Mouse (Mus musculus): ENCODE measurements at regions not wholly inside any gene's neighbourhood (a gene's known extent, or its start where the extent isn't known, plus 50 kb on each side); places are given as distances from the start of the nearest gene placed in this dataset.

DNA sequence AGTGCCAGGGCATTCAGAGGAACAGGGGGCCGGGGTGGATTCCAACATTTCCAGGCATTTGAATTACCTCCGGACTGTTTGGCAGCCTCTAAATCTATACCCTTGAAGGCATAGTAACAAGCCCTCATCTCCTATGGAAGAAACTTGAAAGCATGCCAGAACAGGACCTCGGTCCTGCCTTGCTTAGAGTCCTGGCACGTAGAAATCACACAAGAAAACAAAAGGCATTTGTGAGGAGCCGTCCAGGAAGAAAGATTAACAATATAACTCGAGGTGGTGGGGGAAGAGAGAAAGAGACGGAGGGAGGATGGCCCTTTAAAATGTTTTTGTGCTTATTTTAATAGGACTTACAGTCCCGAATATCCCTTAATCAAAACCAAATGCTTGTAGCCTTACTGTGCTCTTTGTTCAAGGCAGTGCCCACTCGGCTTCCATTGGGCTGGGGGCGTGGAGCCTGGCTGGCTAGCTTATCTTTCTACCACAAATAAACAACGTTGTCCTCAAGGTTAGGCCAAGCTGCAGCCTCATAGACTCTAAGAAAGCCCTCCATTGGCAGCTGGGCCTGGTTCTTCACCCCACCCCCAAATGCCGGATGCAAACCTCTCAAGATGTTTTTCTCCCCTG, 505.9 kb downstream of the Tmem38b start:
- 59% methylated on average over 12 of the region's 12 CpGs for WGBS
- Histone ChIP-seq H3K36me3 (ENCODE audit: control insufficient read depth, insufficient read depth, low read length) (no peaks in the 10 kb centered on the region), H3K79me2 (ENCODE audit: control insufficient read depth, insufficient read depth, low read length) (no peaks in the 10 kb centered on the region), H3K4me1 (ENCODE audit: control insufficient read depth, insufficient read depth, low read length) (no peaks in the 10 kb centered on the region), H3K27me3 (ENCODE audit: control insufficient read depth, insufficient read depth, low read length) (no peaks in the 10 kb centered on the region), H3K27ac (replicated peaks; ENCODE audit: insufficient read depth, low read depth, low read length) (no peak overlapping the region), H3K4me3 (ENCODE audit: insufficient read depth, low read depth, low read length) (no peak overlapping the region), H3K9ac (ENCODE audit: low read depth, low read length) (no peak overlapping the region)
- no peak for DNase-seq (ENCODE audit: extremely low read depth, low read depth, low spot score)
- TF ChIP-seq POLR2A (IDR thresholded peaks at IDR 0.05; ENCODE audit: extremely low read depth, insufficient read depth, low read length) (no peak), CTCF (IDR thresholded peaks at IDR 0.05; ENCODE audit: low read depth, low read length) (no peak)

DNA sequence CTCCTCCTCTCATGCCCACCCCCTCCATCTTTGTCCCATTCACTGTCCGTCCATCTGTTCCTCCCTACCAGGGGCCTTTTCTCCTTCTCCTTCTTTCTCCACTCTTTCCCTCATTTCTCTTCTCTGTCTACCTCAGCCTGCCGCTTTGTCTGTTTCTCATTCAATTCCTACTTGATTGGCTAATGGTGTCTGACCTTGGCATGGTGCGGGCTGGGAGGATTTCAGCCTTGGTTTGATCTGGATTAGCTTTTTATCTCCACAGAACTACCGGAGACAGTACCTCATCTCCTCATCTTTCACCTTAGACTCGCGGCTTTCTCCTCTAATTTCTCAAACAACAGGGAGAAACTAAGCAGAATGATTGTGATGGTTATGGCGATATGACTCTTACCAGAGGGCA, 506.4 kb downstream of the Tmem38b start:
- TF ChIP-seq POLR2A (IDR thresholded peaks at IDR 0.05; ENCODE audit: extremely low read depth, insufficient read depth, low read length) (no peak), CTCF (IDR thresholded peaks at IDR 0.05; ENCODE audit: low read depth, low read length) (no peak)
- DNase-seq (ENCODE audit: extremely low read depth, low read depth, low spot score), result no peak

DNA sequence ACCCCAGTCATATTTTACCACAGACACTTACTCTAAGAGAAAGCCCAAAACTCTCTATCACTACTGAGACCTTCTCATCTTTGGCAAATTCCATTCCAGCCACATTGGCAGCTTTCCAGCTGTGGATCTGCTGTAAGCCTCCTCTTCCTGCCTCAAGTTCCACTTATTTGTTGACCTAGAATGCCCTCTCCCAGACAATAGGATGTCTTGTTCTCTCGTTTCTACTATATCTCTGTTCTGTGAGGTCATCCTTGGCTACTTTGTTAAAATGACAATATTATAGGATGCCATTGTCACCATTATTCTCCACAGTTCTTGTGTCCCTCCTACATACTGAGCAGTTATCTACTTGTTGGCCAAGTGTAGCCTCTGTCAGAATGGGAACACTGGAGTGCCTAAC, 512.7 kb downstream of the Tmem38b start:
- TF ChIP-seq POLR2A (IDR thresholded peaks at IDR 0.05; ENCODE audit: extremely low read depth, insufficient read depth, low read length) (no peak), CTCF (IDR thresholded peaks at IDR 0.05; ENCODE audit: low read depth, low read length) (no peak)
- no peak for DNase-seq (ENCODE audit: extremely low read depth, low read depth, low spot score)
- Histone ChIP-seq H3K4me3 (ENCODE audit: insufficient read depth, low read depth, low read length) (no peak overlapping the region), H3K79me2 (ENCODE audit: control insufficient read depth, insufficient read depth, low read length) (no peaks in the 10 kb centered on the region), H3K27me3 (ENCODE audit: control insufficient read depth, insufficient read depth, low read length) (no peaks in the 10 kb centered on the region), H3K9ac (ENCODE audit: low read depth, low read length) (no peak overlapping the region), H3K4me1 (ENCODE audit: control insufficient read depth, insufficient read depth, low read length) (no peaks in the 10 kb centered on the region), H3K27ac (replicated peaks; ENCODE audit: insufficient read depth, low read depth, low read length) (no peak overlapping the region), H3K36me3 (ENCODE audit: control insufficient read depth, insufficient read depth, low read length) (no peaks in the 10 kb centered on the region)
- WGBS, result 36% methylated on average over 1 of the region's 1 CpGs

More for the DNA sequence above, 506.4 kb downstream of the Tmem38b start:
- Histone ChIP-seq H3K27me3 (ENCODE audit: control insufficient read depth, insufficient read depth, low read length) (no peaks in the 10 kb centered on the region), H3K4me1 (ENCODE audit: control insufficient read depth, insufficient read depth, low read length) (no peaks in the 10 kb centered on the region), H3K79me2 (ENCODE audit: control insufficient read depth, insufficient read depth, low read length) (no peaks in the 10 kb centered on the region), H3K9ac (ENCODE audit: low read depth, low read length) (no peak overlapping the region), H3K27ac (replicated peaks; ENCODE audit: insufficient read depth, low read depth, low read length) (no peak overlapping the region), H3K4me3 (ENCODE audit: insufficient read depth, low read depth, low read length) (no peak overlapping the region), H3K36me3 (ENCODE audit: control insufficient read depth, insufficient read depth, low read length) (no peaks in the 10 kb centered on the region)
- WGBS, result 85% methylated on average over 7 of the region's 7 CpGs

DNA sequence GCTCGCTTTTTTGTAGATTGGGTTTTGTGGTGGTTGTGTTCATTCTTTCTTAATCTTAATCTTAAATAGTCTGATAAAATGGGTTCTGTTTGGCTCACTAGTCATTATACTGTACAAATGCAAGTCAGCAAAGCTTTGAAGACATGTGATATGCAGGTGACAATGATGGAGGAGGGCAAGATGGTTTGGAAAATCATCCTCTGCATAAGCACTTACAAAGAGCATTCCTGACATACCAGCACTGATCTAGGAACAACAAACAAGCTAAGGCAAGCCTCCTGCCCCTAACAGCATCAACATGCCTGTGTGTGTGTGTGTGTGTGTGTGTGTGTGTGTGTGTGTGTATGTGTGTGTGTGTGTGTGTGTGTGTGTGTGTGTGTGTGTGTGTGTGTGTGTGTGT, 514.3 kb downstream of the Tmem38b start:
- no peak for DNase-seq (ENCODE audit: extremely low read depth, low read depth, low spot score)
- TF ChIP-seq POLR2A (IDR thresholded peaks at IDR 0.05; ENCODE audit: extremely low read depth, insufficient read depth, low read length), result no peak
- TF ChIP-seq CTCF (IDR thresholded peaks at IDR 0.05; ENCODE audit: low read depth, low read length), result no peak
- no peaks in the 10 kb centered on the region for H3K27me3 ChIP-seq (ENCODE audit: control insufficient read depth, insufficient read depth, low read length)
- no peak overlapping the region for H3K4me3 ChIP-seq (ENCODE audit: insufficient read depth, low read depth, low read length)
- H3K4me1 ChIP-seq (ENCODE audit: control insufficient read depth, insufficient read depth, low read length), result no peaks in the 10 kb centered on the region
- no peak overlapping the region for H3K9ac ChIP-seq (ENCODE audit: low read depth, low read length)
- H3K27ac ChIP-seq (replicated peaks; ENCODE audit: insufficient read depth, low read depth, low read length), result no peak overlapping the region
- no peaks in the 10 kb centered on the region for H3K79me2 ChIP-seq (ENCODE audit: control insufficient read depth, insufficient read depth, low read length)
- WGBS, result 96% methylated on average over 1 of the region's 1 CpGs
- no peaks in the 10 kb centered on the region for H3K36me3 ChIP-seq (ENCODE audit: control insufficient read depth, insufficient read depth, low read length)

DNA sequence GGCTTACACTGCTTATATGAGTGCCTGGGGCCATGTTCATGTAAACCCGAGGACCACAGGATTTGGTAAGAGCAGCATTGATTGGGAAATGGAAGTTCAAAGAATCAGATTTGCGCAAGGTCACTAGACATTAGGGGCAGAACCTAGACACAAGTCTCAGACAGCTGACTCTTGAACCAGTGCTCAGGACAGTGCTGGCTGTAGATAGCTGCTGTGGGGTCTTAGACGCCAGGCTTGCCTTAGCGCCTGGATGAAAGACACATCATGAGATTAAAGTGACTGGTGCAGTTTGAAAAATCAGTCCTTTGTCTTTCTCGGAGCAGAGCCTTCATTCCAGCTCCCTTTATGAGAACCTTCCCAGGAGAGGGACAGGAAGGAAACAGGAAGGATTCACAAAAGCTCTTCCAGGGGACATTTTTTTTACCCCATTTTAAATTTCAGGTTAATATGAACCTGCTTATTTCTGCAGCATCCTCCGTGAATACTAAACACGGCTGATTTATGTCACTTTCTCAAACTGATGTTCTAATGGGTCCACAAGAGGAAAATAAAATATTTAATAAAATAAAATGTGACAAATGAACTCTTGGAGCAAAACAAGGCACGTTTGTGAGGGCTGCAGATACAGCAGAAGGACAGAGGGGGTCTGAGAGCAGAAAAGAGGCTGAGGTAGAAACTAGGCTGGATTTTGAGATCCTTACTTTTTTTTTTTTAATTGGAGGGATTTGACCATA, 528.0 kb downstream of the Tmem38b start:
- no peaks in the 10 kb centered on the region for H3K36me3 ChIP-seq (ENCODE audit: control insufficient read depth, insufficient read depth, low read length)
- no peaks in the 10 kb centered on the region for H3K79me2 ChIP-seq (ENCODE audit: control insufficient read depth, insufficient read depth, low read length)
- no peak overlapping the region for H3K27ac ChIP-seq (replicated peaks; ENCODE audit: insufficient read depth, low read depth, low read length)
- TF ChIP-seq POLR2A (IDR thresholded peaks at IDR 0.05; ENCODE audit: extremely low read depth, insufficient read depth, low read length) (no peak), CTCF (IDR thresholded peaks at IDR 0.05; ENCODE audit: low read depth, low read length) (no peak)
- H3K9ac ChIP-seq (ENCODE audit: low read depth, low read length), result no peak overlapping the region
- DNase-seq (ENCODE audit: extremely low read depth, low read depth, low spot score), result no peak
- no peak overlapping the region for H3K4me3 ChIP-seq (ENCODE audit: insufficient read depth, low read depth, low read length)
- WGBS, result 80% methylated on average over 8 of the region's 8 CpGs
- H3K27me3 ChIP-seq (ENCODE audit: control insufficient read depth, insufficient read depth, low read length), result no peaks in the 10 kb centered on the region
- no peaks in the 10 kb centered on the region for H3K4me1 ChIP-seq (ENCODE audit: control insufficient read depth, insufficient read depth, low read length)

DNA sequence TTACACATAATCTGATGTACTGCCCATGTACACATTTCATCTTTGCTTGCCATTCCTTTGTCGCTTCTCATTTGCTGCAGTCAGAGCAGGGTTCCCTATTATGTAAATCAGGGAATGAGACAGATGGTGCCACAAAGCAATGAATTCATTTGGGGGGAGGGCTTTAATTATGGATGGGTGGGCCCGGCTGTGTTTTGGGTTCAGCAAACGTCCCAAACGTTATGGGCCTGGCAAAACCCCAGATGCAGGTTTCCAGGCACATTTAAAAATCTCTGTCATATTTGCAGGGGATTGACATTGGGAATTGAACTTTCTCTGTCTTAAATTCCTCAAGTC, 528.5 kb downstream of the Tmem38b start:
- H3K27ac ChIP-seq (replicated peaks; ENCODE audit: insufficient read depth, low read depth, low read length), result no peak overlapping the region
- no peaks in the 10 kb centered on the region for H3K36me3 ChIP-seq (ENCODE audit: control insufficient read depth, insufficient read depth, low read length)
- no peaks in the 10 kb centered on the region for H3K27me3 ChIP-seq (ENCODE audit: control insufficient read depth, insufficient read depth, low read length)
- DNase-seq (ENCODE audit: extremely low read depth, low read depth, low spot score), result no peak
- no peak overlapping the region for H3K4me3 ChIP-seq (ENCODE audit: insufficient read depth, low read depth, low read length)
- no peaks in the 10 kb centered on the region for H3K79me2 ChIP-seq (ENCODE audit: control insufficient read depth, insufficient read depth, low read length)
- 76% methylated on average over 4 of the region's 4 CpGs for WGBS
- H3K4me1 ChIP-seq (ENCODE audit: control insufficient read depth, insufficient read depth, low read length), result no peaks in the 10 kb centered on the region
- TF ChIP-seq POLR2A (IDR thresholded peaks at IDR 0.05; ENCODE audit: extremely low read depth, insufficient read depth, low read length) (no peak), CTCF (IDR thresholded peaks at IDR 0.05; ENCODE audit: low read depth, low read length) (no peak)
- no peak overlapping the region for H3K9ac ChIP-seq (ENCODE audit: low read depth, low read length)

Data from liver, adult 2 months (tissue).